Mouse (Mus musculus): ENCODE measurements around the gene Msx3.

The Msx3 gene

DNA sequence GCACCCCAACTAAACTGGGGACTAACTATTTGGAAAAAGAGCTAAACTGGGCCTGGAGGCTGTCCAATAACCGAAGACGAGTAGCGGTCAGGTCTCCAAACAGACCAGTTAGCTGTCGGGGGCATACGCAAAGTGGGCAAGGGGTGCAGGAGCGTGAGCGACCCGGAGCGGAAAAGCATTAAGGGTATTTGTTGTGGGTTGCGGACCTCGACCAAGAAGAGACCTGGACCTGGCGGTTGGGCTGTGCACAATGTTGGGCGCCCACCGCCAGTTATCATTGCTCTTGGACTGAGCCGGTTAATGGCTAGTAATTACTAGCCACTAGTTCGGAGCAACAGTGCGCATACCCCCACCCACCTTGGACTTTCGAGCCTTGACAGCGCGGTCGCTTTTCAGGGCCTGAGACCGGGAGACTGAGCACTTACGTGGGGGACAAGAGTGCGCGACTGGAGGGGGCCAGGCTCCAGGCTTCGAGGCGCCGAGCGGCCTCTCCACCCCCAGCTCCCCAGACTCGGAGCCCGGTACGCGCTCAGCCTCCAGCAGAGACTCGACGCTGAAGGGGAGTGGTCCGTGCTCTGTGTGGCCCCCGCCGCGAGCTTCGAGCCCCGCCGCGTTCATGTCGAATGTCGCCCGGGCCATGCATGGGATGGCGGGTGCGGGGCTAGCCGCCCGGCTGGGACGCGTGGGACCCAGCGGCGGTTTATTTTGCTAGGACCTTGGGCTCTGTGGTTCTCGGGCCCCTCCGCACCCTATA is at the start of gene Msx3:
TSS of gene Msx3 (minus strand) at position 729 of the 754 bp plus-strand sequence.
- peak in 1 of 2 experiments; percentile 17 for DNase-seq

GRCm38 (mm10) chr7:140098466-140098865 is 49.6 kb upstream of the Msx3 start:
- DNase-seq = no peak

GRCm38 (mm10) chr7:140096055-140096454 is 47.2 kb upstream of the Msx3 start:
- DNase-seq = no peak

DNA sequence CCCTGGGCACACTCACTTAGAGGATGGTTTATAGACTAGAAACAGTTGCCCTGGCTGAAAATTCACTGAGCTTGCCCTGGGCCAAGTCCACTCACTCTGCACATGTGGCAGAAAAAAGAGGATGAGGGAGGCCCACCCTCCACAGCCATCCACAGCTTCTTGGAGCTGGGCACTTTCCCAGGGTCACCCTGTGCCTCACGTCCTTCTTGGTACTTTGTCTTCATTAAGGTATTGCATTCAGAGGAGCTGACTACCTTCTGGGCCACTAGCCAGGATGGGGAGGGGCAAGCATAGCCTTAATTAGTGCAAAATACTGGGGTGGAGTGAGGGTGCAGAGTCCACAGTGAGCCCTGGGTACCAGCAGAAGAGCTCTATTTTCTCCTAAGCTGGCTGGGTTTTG is 46.7 kb upstream of the Msx3 start:
- DNase-seq = no peak

DNA sequence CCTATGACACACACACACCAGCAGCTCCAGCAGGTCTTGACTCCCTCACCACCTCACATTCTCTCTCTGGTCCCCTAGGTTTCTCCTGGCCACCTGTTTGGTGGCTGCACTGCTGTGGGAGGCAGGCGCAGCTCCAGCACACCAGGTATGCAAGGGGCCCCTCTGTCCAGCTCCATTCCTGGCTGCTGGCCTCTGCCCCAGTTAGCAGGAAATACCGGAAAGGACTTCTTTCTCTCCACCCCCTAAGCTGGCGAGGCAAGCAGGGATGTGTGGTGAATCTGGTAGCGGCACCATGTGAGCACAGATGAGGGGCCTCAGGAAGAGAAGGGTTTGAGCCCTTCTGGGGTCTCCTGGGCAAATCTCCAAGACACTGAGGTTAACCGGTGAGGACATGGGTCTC is 46.1 kb upstream of the Msx3 start:
- no peak for DNase-seq

- DNase-seq = no peak
Observed at GRCm38 (mm10) chr7:140092924-140093528, 44.1 kb upstream of the Msx3 start, which contains the start of gene Prap1. TSS of gene Prap1 (plus strand) at chr7:140093395.

DNA sequence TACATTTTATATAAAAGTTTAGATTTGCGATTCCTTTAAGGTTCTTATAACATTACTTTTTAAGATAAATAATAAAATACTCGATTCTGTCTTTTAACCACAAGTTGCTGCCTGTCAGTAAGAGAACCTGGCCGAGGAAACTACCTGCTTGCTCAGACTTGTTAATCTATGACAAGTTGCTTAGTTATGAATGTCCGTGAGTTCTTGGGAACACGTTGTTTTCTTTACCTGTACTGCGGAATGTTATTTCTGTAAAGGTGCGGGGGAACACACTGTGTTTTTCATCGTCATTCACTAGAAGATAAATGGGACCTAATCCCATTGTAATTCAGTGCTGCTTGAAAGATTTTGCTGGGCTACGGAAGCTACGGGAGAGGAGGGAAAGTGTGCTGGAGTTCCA is 41.7 kb upstream of the Msx3 start:
- no peak for DNase-seq

GRCm38 (mm10) chr7:140082242-140082678 is 33.4 kb upstream of the Msx3 start, which contains the start of gene Caly:
TSS of gene Caly (minus strand) at chr7:140082548.
- peak; percentile 14 to 36 for DNase-seq

GRCm38 (mm10) chr7:140081408-140082241 is 32.7 kb upstream of the Msx3 start:
- DNase-seq = no peak

GRCm38 (mm10) chr7:140080503-140081156 is 31.7 kb upstream of the Msx3 start:
- peak; percentile 59 to 63 for DNase-seq

GRCm38 (mm10) chr7:140078711-140079110 is 29.8 kb upstream of the Msx3 start:
- DNase-seq = peak; percentile 71 to 73

DNA sequence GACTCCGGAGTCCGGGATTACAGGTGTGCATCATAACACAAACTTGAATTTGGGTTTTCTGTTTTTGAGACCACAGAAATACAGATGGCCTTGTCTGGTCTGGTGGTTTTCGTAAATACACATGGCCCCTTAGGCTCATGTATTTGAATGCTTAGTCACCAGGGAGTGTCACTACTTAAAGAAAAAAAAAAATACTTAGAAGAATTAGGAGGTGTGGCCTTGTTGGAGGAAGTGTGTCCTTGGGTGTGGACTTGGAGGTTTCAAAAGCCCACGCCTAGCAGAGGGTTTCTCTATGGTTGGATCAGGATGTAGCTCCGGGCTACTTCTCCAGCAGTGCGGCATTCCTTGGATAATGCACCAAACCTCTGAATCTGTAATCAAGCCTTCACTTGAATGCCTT is 28.8 kb upstream of the Msx3 start:
- DNase-seq = no peak

- DNase-seq = no peak
Observed at GRCm38 (mm10) chr7:140070042-140070711, 21.3 kb upstream of the Msx3 start.

DNA sequence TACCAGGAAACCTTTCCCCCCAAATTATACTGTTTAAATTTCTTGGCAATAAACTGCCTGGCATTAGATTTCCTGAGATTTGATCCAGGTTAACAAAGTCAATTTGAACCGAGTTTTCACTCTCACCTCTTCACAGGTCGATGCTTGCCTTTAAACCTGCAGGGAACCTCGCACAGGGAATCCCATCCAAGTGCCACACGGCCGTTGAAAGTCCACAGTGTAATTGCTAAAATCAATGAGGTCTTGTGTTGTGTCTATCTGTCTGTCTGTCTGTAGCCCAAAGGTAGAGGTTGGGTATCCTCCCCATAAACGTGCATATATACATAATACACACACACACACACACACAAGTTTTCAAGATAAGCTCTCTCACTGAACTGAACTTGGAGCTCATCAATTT is 18.5 kb upstream of the Msx3 start:
- DNase-seq = no peak

- peak; percentile 76 to 77 for DNase-seq
Observed at GRCm38 (mm10) chr7:140063092-140063491, 14.2 kb upstream of the Msx3 start.

GRCm38 (mm10) chr7:140062307-140062706 is 13.4 kb upstream of the Msx3 start:
- DNase-seq = peak in 1 of 2 experiments; percentile 15

- no peak for DNase-seq
Observed at GRCm38 (mm10) chr7:140061832-140062130, 12.9 kb upstream of the Msx3 start.

GRCm38 (mm10) chr7:140060936-140061831 is 12.3 kb upstream of the Msx3 start:
- peak in 1 of 2 experiments; percentile 19 for DNase-seq

GRCm38 (mm10) chr7:140059601-140060000 is 10.7 kb upstream of the Msx3 start:
- DNase-seq = no peak

GRCm38 (mm10) chr7:140058528-140058927 is 9.6 kb upstream of the Msx3 start:
- DNase-seq = no peak

Data from B cell, adult 2 months (primary cell).